Mouse (Mus musculus) midbrain, embryonic 11.5 days (tissue): ENCODE measurements around the gene Olfr742. TPM values are rescaled to one million over a fixed set of nuclear protein-coding genes. Genes with fewer than 3 reads are reported as not detected.

Source experiments
- ATAC-seq: fragments of 200-750 bp; cut with Nextera tagmentation; 2 replicates; pipeline ENCODE4 v1.8.0; 2017; ENCODE audit warnings: moderate TSS enrichment, moderate library complexity; ENCODE audit not compliant: low FRiP score
- DNase-seq: peaks from one replicate; pipeline ENCODE4 v3.0.0; 2015; ENCODE audit warnings: low spot score; ENCODE audit errors: missing footprints
- H3K27ac ChIP-seq: fragments of 300-500 bp; sonication (generic); 2 replicates; pipeline ENCODE4 v1.5.1; 2014; ENCODE audit warnings: low read depth, low read length
- H3K27me3 ChIP-seq: fragments of 300-500 bp; sonication (generic); 2 replicates; pipeline ENCODE4 v1.6.1; 2014; ENCODE audit warnings: mild to moderate bottlenecking, low read length, moderate library complexity, mixed read lengths; ENCODE audit not compliant: control insufficient read depth, insufficient read depth
- H3K36me3 ChIP-seq: fragments of 300-500 bp; sonication (generic); 2 replicates; pipeline ENCODE4 v1.6.1; 2014; ENCODE audit warnings: mild to moderate bottlenecking, low read length, moderate library complexity, mixed read lengths; ENCODE audit not compliant: control insufficient read depth, insufficient read depth
- H3K4me1 ChIP-seq: fragments of 300-500 bp; sonication (generic); 2 replicates; pipeline ENCODE4 v1.6.1; 2014; ENCODE audit warnings: low read length; ENCODE audit not compliant: control insufficient read depth, insufficient read depth
- H3K4me2 ChIP-seq: fragments of 300-500 bp; sonication (generic); 2 replicates; pipeline ENCODE4 v1.6.1; 2014; ENCODE audit warnings: mild to moderate bottlenecking, moderate library complexity
- H3K4me3 ChIP-seq: fragments of 300-500 bp; sonication (generic); 2 replicates; pipeline ENCODE4 v1.5.1; 2014; ENCODE audit warnings: low read depth, low read length
- H3K9ac ChIP-seq: fragments of 300-500 bp; sonication (generic); 2 replicates; pipeline ENCODE4 v1.6.1; 2014; ENCODE audit warnings: low read length
- H3K9me3 ChIP-seq: fragments of 300-500 bp; sonication (generic); 2 replicates; pipeline ENCODE4 v1.6.1; 2016; ENCODE audit warnings: low read length; ENCODE audit not compliant: control insufficient read depth
- WGBS: fragments of 180-500 bp; shearing (Covaris S2); extraction: QIAGEN DNeasy Blood & Tissue Kit; methylation state at CpG from one replicate; pipeline ENCODE4 v1.1.7; 2014; 5-methylcytosine and 5-hydroxymethylcytosine counted together
- polyA plus RNA-seq: library from polyadenylated mRNA; unstranded; fragments of >200 nt; fragmentation: Nextera tagmentation; extraction: Ambion mirVana; gene quantifications from 2 replicates; pipeline ENCODE4 v1.2.1, GENCODE M21; 2014

Gene Olfr742
- not detected in 2 replicates for polyA plus RNA-seq

- H3K9me3 ChIP-seq: no peaks in the 10 kb centered on the region
- no peak within 1 kb of the TSS for H3K27ac ChIP-seq
- WGBS: 62% methylated on average over 2 of the region's 2 CpGs
- H3K4me1 ChIP-seq: no peaks in the 10 kb centered on the region
- H3K9ac ChIP-seq: no peak within 1 kb of the TSS
- H3K4me2 ChIP-seq: no peak within 1 kb of the TSS
- DNase-seq (no peak), ATAC-seq (no peak)
- H3K27me3 ChIP-seq: no peaks in the 10 kb centered on the region
- no peak within 1 kb of the TSS for H3K4me3 ChIP-seq
- H3K36me3 ChIP-seq: no peaks in the 10 kb centered on the region
Measured at GRCm38 (mm10) chr14:50503300-50503699, at the start of gene Olfr742. Gene Olfr742, plus strand, starts transcription at chr14:50503600.

DNA sequence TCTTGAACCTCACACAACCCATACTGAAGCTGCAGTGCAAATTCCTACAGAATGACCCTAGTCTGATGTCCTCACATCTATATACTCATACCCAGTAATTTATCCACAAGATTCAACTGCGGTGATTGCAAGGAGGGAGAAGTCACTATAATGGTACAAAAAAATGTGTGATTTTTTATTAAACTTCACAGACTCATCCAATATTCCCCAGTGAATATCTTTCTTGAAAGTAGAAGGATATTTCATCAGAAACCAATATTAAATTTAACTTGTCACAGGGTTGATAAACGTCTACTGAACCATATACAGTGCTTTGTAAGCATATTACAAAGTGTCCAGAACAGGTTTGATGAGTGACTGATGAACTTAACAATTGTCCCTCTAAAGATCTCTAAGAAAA is 31.0 kb upstream of the Olfr742 start, which contains the start of gene Olfr741:
Gene Olfr741 (plus strand): TSS at position 301 of the 400 bp plus-strand sequence.
- ATAC-seq: no peak
- H3K4me2 ChIP-seq: no peak within 1 kb of the TSS
- H3K27ac ChIP-seq: no peak within 1 kb of the TSS
- no peaks in the 10 kb centered on the region for H3K9me3 ChIP-seq
- no peaks in the 10 kb centered on the region for H3K27me3 ChIP-seq
- no peaks in the 10 kb centered on the region for H3K36me3 ChIP-seq
- H3K4me3 ChIP-seq: no peak within 1 kb of the TSS
- H3K9ac ChIP-seq: no peak within 1 kb of the TSS
- DNase-seq: no peak
- no peaks in the 10 kb centered on the region for H3K4me1 ChIP-seq
- WGBS: 69% methylated on average over 2 of the region's 2 CpGs

DNA sequence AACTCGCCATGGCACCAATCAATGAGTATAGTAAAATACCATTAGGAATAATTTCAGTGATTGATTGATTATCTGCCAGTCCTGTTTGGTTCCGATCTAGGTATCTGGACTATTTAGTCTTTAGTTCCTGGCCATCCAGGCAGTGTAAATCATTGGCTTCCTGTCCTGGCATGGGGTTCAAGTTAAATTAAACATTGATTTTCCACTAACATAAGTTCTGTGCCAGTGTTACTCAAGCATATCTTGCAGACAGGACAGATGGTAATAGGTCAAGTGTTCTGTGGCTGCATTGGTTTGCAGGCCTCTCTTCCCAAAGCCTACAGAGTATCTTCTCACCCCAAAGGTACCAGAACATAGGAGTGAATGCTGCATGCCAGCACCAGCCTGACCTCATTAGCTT is 25.0 kb upstream of the Olfr742 start:
- 76% methylated on average over 2 of the region's 2 CpGs for WGBS
- H3K9ac ChIP-seq: no peak overlapping the region
- no peaks in the 10 kb centered on the region for H3K36me3 ChIP-seq
- ATAC-seq: no peak
- H3K27me3 ChIP-seq: no peaks in the 10 kb centered on the region
- DNase-seq: no peak
- no peaks in the 10 kb centered on the region for H3K9me3 ChIP-seq
- H3K4me2 ChIP-seq: no peak overlapping the region
- no peak overlapping the region for H3K27ac ChIP-seq
- H3K4me3 ChIP-seq: no peak overlapping the region
- no peaks in the 10 kb centered on the region for H3K4me1 ChIP-seq

DNA sequence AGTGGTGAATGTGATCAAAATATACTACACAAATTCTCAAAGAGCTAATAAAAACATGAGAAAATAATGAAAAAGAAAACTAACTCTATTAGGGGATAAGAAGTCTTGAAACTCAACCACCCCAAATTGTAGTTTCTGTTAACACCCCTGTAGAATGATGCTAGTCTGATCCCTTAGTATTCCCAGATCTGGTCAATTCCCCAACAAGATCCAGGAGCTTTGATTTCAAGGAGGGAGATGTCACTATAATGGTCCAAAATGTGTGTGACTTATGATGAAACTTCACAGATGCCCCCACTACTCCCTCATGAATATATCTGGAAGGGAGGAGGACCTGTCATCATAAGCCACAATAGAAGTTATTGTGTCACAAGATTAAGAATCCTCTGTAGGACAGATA is 18.1 kb downstream of the Olfr742 start, which contains the start of gene Olfr743:
Gene Olfr743 (plus strand): TSS at position 301 of the 400 bp plus-strand sequence.
- Histone ChIP-seq H3K27ac (no peak within 1 kb of the TSS), H3K27me3 (no peaks in the 10 kb centered on the region), H3K9ac (no peak within 1 kb of the TSS), H3K4me3 (no peak within 1 kb of the TSS), H3K4me1 (no peaks in the 10 kb centered on the region), H3K9me3 (no peaks in the 10 kb centered on the region), H3K36me3 (no peaks in the 10 kb centered on the region), H3K4me2 (no peak within 1 kb of the TSS)
- DNase-seq (no peak), ATAC-seq (no peak)

DNA sequence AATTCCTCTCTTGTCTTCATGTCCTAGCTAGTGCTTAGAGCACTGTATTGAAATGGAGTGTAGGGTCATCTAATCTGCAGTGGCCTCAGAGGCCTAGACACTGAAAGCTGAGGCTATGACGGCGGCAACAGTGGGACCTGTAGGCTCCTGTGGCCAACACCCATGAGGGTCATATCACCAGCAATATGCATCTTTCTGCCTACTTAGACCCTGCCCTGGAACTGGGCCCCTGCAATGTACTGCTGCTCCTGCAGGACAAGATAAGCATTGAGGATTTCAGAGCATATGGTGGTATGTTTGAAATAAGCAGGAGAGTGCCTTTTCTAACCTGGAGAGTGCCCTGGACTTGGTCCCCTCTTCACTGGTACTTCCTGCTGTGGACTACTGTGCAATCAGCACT is 49.3 kb downstream of the Olfr742 start:
- Histone ChIP-seq H3K27ac (no peak overlapping the region), H3K36me3 (no peaks in the 10 kb centered on the region), H3K4me3 (no peak overlapping the region), H3K9ac (no peak overlapping the region), H3K9me3 (0 out of 2 replicates have a peak, but pooled peaks cover 2% of the 10 kb centered on the region), H3K27me3 (no peaks in the 10 kb centered on the region), H3K4me1 (no peaks in the 10 kb centered on the region), H3K4me2 (no peak overlapping the region)
- DNase-seq (no peak), ATAC-seq (no peak)
- 91% methylated on average over 2 of the region's 2 CpGs for WGBS

Other genes starting within 250 kb of the Olfr742 start
- not detected in 2 replicates for gene Olfr732, start 219.4 kb upstream of the Olfr742 start, polyA plus RNA-seq
- not detected in 2 replicates for gene Olfr733, start 202.1 kb upstream of the Olfr742 start, polyA plus RNA-seq
- gene Olfr734, start 176.8 kb upstream of the Olfr742 start, polyA plus RNA-seq: not detected in 2 replicates
- not detected in 2 replicates for gene Olfr735, start 154.7 kb upstream of the Olfr742 start, polyA plus RNA-seq
- gene Tlr11, start 145.7 kb upstream of the Olfr742 start, polyA plus RNA-seq: not detected in 2 replicates
- not detected in 2 replicates for gene Olfr736, start 122.4 kb upstream of the Olfr742 start, polyA plus RNA-seq
- not detected in 2 replicates for gene Olfr738, start 96.0 kb upstream of the Olfr742 start, polyA plus RNA-seq
- gene Olfr739, start 85.0 kb upstream of the Olfr742 start, polyA plus RNA-seq: not detected in 2 replicates
- gene Olfr740, start 58.1 kb upstream of the Olfr742 start, polyA plus RNA-seq: not detected in 2 replicates
- gene Olfr741, start 30.9 kb upstream of the Olfr742 start, polyA plus RNA-seq: not detected in 2 replicates
- gene Olfr743, start 18.2 kb downstream of the Olfr742 start, polyA plus RNA-seq: not detected in 2 replicates
- gene Olfr744, start 111.3 kb downstream of the Olfr742 start, polyA plus RNA-seq: not detected in 2 replicates
- gene Olfr745, start 135.8 kb downstream of the Olfr742 start, polyA plus RNA-seq: not detected in 2 replicates
- not detected in 2 replicates for gene Olfr746, start 143.5 kb downstream of the Olfr742 start, polyA plus RNA-seq
- gene Olfr747, start 189.6 kb downstream of the Olfr742 start, polyA plus RNA-seq: not detected in 2 replicates
- gene Olfr748, start 203.8 kb downstream of the Olfr742 start, polyA plus RNA-seq: not detected in 2 replicates
- not detected in 2 replicates for gene Olfr749, start 241.5 kb downstream of the Olfr742 start, polyA plus RNA-seq